Comparison of ENCODE assay signal across 25 mouse cellular contexts in the genomic region with DNA sequence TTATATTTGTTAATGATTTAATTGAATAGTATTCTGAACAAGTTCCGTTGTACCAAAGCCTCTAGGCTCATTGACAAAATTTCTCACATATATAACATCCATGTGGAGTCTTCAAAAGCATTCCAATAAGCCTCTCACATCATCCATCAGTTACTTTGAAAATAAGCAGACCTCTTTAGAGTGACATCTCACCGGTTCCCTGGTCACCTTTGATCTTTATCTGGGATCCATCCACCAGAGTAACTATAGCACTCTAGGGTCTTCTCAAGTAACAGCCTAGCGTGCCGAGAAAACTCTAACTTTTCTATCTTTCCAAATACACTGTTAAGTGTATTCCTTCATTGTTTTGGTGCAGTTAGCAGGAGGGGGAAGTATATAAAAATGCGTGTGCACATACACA.
"Had no signal": no experiment of that assay in that cellular context is flagged by ENCODE, and none has a peak within 500 bp of the region (broad histone marks: within the 10 kb centered on the region; RNA-seq: fewer than 3 reads in every experiment).

No protein-coding gene starts in this region.

- H3K36me3 ChIP-seq: heart, embryonic 13.5 days; heart, embryonic 15.5 days; hindbrain, embryonic 12.5 days; kidney, embryonic 15.5 days; limb, embryonic 10.5 days; limb, embryonic 12.5 days; liver, embryonic 13.5 days; liver, embryonic 15.5 days had no signal

- H3K9me3 ChIP-seq: heart, embryonic 13.5 days; heart, embryonic 15.5 days; hindbrain, embryonic 12.5 days; kidney, embryonic 15.5 days; limb, embryonic 10.5 days; limb, embryonic 12.5 days; liver, embryonic 13.5 days; liver, embryonic 15.5 days had no signal

- H3K27me3 ChIP-seq: heart, embryonic 13.5 days; heart, embryonic 15.5 days; hindbrain, embryonic 12.5 days; kidney, embryonic 15.5 days; limb, embryonic 12.5 days; liver, embryonic 13.5 days; liver, embryonic 15.5 days had no signal

- ATAC-seq: hindbrain, postnatal 0 days; intestine, embryonic 16.5 days had no signal

- DNase-seq: gastrocnemius, postnatal 14 days; gastrocnemius, postnatal 36 days; heart, adult 11 months; heart, adult 2 months; heart, postnatal 14 days; heart, postnatal 36 days; kidney, adult 11 months; kidney, adult 2 months; kidney, adult 9 months; kidney, postnatal 14 days; liver, embryonic 13.5 days had no signal

- H3K27ac ChIP-seq: heart, adult 2 months; heart, embryonic 13.5 days; heart, embryonic 15.5 days; hindbrain, embryonic 12.5 days; hindbrain, embryonic 14.5 days; hindbrain, postnatal 0 days; kidney, embryonic 15.5 days; kidney, postnatal 0 days; left cerebral cortex, adult 2 months; limb, embryonic 10.5 days; limb, embryonic 12.5 days; liver, embryonic 13.5 days; liver, embryonic 15.5 days had no signal

- H3K4me2 ChIP-seq: heart, embryonic 11.5 days; heart, embryonic 13.5 days; heart, embryonic 15.5 days; hindbrain, embryonic 12.5 days; hindbrain, embryonic 14.5 days; kidney, embryonic 15.5 days; limb, embryonic 12.5 days; liver, embryonic 11.5 days; liver, embryonic 13.5 days; liver, embryonic 15.5 days had no signal

- H3K4me3 ChIP-seq: heart, adult 2 months; heart, embryonic 13.5 days; heart, embryonic 15.5 days; hindbrain, embryonic 12.5 days; kidney, embryonic 15.5 days; left cerebral cortex, adult 2 months; limb, embryonic 10.5 days; limb, embryonic 12.5 days; liver, embryonic 13.5 days; liver, embryonic 15.5 days had no signal

- H3K9ac ChIP-seq: heart, embryonic 13.5 days; heart, embryonic 15.5 days; hindbrain, embryonic 12.5 days; hindbrain, embryonic 14.5 days; kidney, embryonic 15.5 days; limb, embryonic 12.5 days; liver, embryonic 13.5 days; liver, embryonic 15.5 days had no signal

- H3K4me1 ChIP-seq: heart, embryonic 13.5 days; heart, embryonic 15.5 days; hindbrain, embryonic 12.5 days; limb, embryonic 12.5 days; liver, embryonic 13.5 days; liver, embryonic 15.5 days had no signal
